Mouse (Mus musculus) midbrain, embryonic 12.5 days (tissue): ENCODE results near the gene Ulk2. TPM values are rescaled to one million over a fixed set of nuclear protein-coding genes. Genes with fewer than 3 reads are reported as not detected.
"Not testable (repeated sequence)": the region's sequence is repeated elsewhere in the genome, so short reads cannot be mapped to it uniquely, and the experiment has no call there.

ENCODE experiments used
- ATAC-seq: fragments of 200-750 bp; cut with Nextera tagmentation; 2 replicates; pipeline ENCODE4 v1.8.0; 2017; ENCODE audit warnings: low read depth, moderate TSS enrichment, moderate library complexity; ENCODE audit not compliant: low FRiP score
- H3K27ac ChIP-seq: fragments of 300-500 bp; sonication (generic); replicated peaks from 2 replicates; pipeline ENCODE4 v1.5.1; 2016; ENCODE audit warnings: mild to moderate bottlenecking
- H3K27me3 ChIP-seq: fragments of 300-500 bp; sonication (generic); 2 replicates; pipeline ENCODE4 v1.6.1; 2016; ENCODE audit warnings: mild to moderate bottlenecking
- H3K36me3 ChIP-seq: fragments of 300-500 bp; sonication (generic); 2 replicates; pipeline ENCODE4 v1.6.1; 2016
- H3K4me1 ChIP-seq: fragments of 300-500 bp; sonication (generic); 2 replicates; pipeline ENCODE4 v1.6.1; 2016
- H3K4me2 ChIP-seq: fragments of 300-500 bp; sonication (generic); replicated peaks from 2 replicates; pipeline ENCODE4 v1.6.1; 2016; ENCODE audit warnings: mild to moderate bottlenecking, moderate library complexity
- H3K4me3 ChIP-seq: fragments of 300-500 bp; sonication (generic); 2 replicates; pipeline ENCODE4 v1.5.1; 2016; ENCODE audit warnings: mild to moderate bottlenecking
- H3K9ac ChIP-seq: fragments of 300-500 bp; sonication (generic); replicated peaks from 2 replicates; pipeline ENCODE4 v1.6.1; 2016; ENCODE audit warnings: mild to moderate bottlenecking, moderate library complexity
- H3K9me3 ChIP-seq: fragments of 300-500 bp; sonication (generic); 2 replicates; pipeline ENCODE4 v1.6.1; 2016; ENCODE audit warnings: mild to moderate bottlenecking
- WGBS: fragments of 180-500 bp; shearing (Covaris S2); methylation state at CpG from one replicate; pipeline ENCODE4 v1.1.7; 2016; 5-methylcytosine and 5-hydroxymethylcytosine counted together
- polyA plus RNA-seq: library from polyadenylated mRNA; unstranded; fragments of >200 nt; fragmentation: Nextera tagmentation; extraction: Ambion mirVana; gene quantifications from 2 replicates; pipeline ENCODE4 v1.2.1, GENCODE M21; 2016

The Ulk2 gene
- polyA plus RNA-seq, 1 experiment from 2014 or later = 40.0 TPM

DNA sequence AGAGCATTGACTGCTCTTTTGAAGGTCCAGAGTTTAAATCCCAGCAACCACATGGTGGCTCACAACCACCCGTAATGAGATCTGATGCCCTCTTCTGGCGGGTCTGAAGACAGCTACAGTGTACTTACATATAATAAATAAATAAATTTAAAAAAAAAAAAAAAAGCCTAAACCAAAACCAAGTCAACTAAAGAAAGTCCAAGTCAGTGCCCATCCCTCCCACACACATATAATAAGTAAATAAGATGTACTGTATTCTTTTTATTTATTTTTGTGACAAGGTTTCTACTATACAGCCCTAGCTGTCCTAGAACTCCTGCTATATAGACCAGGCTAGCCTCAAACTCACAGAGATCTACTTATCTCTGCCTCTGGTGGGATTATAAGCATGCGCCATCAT is 14.2 kb downstream of the Ulk2 start:
- WGBS = 65% methylated on average over 3 of the region's 3 CpGs
- H3K9ac ChIP-seq, H3K4me1 ChIP-seq, H3K4me2 ChIP-seq, H3K4me3 ChIP-seq, H3K27me3 ChIP-seq, ATAC-seq, H3K27ac ChIP-seq, H3K9me3 ChIP-seq: not testable (repeated sequence)
- peaks cover 23% of the 10 kb centered on the region; the same call in 1 of the 2 replicates for H3K36me3 ChIP-seq

DNA sequence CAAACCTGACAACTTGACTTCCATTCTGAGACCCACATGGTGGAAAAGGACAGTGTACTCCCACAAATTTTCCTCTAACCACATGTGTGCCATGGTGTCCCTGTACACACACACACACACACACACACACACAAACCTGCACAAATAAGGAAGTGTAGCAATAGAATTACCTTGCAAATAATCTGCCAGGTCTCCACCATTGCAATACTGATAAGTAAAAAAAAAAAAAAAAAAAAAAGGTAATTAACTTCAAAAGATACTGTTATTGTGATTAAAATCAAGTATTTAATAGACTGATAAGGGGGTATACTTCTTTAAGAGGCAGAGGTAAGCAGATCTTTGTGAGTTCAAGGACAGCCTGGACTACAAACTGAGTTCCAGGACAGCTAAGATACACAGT is 14.9 kb downstream of the Ulk2 start:
- Histone ChIP-seq H3K4me2 (no peak overlapping the region), H3K27me3 (no peaks in the 10 kb centered on the region), H3K9ac (no peak overlapping the region), H3K27ac (no peak overlapping the region), H3K4me3 (no peak overlapping the region), H3K4me1 (no peaks in the 10 kb centered on the region), H3K9me3 (no peaks in the 10 kb centered on the region), H3K36me3 (peaks cover 23% of the 10 kb centered on the region; the same call in 1 of the 2 replicates)
- no peak for ATAC-seq

DNA sequence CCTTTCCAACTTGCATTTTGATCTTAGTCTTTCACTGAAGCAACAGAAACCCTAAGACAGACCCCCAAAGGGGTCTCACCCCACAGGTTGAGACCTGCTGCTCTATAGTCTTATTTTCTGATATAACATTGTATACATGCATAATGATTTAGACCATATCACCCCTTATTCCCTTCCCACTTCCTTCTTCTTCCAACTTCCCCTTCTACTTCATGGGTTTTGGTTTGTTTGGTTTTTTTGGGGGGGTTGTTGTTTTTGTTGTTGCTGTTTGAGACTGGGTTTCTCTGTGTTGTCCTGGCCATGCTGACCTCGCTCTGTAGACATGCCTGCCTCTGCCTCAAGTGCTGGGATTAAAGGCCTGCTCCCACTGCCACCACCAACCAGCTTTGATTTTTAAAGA is 15.7 kb downstream of the Ulk2 start:
- no peak overlapping the region for H3K9ac ChIP-seq
- H3K27ac ChIP-seq = no peak overlapping the region
- H3K36me3 ChIP-seq = peaks cover 29% of the 10 kb centered on the region
- H3K4me1 ChIP-seq = no peaks in the 10 kb centered on the region
- no peak for ATAC-seq
- WGBS = 93% methylated on average over 1 of the region's 1 CpGs
- no peaks in the 10 kb centered on the region for H3K9me3 ChIP-seq
- no peaks in the 10 kb centered on the region for H3K27me3 ChIP-seq
- H3K4me2 ChIP-seq = no peak overlapping the region
- H3K4me3 ChIP-seq = no peak overlapping the region

DNA sequence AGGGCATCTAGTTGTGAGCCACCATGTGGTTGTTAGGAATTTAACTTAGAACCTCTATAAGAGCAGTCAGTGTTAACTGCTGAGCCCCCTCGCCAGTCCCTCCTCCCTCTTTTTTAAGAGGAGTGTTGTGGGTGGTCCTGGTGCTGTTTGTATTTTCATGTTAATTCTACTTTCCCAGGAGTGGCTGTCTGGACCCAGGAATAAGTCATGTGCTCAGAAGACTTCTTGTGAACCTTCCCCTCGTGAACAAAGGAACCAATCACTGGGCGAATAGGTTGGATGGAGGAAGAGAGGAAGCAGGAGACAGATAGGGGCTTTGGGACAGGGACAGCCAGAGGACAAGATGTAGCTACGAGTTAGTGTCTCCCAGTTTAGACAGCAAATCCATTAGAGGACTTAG is 45.1 kb downstream of the Ulk2 start:
- WGBS = 21% methylated on average over 4 of the region's 4 CpGs
- H3K27ac ChIP-seq = no peak overlapping the region
- peaks cover 4% of the 10 kb centered on the region; the same call in 1 of the 2 replicates for H3K4me1 ChIP-seq
- H3K9me3 ChIP-seq = no peaks in the 10 kb centered on the region
- H3K4me3 ChIP-seq = no peak overlapping the region
- H3K27me3 ChIP-seq = no peaks in the 10 kb centered on the region
- ATAC-seq = no peak
- no peak overlapping the region for H3K4me2 ChIP-seq
- peaks cover 71% of the 10 kb centered on the region for H3K36me3 ChIP-seq
- no peak overlapping the region for H3K9ac ChIP-seq

DNA sequence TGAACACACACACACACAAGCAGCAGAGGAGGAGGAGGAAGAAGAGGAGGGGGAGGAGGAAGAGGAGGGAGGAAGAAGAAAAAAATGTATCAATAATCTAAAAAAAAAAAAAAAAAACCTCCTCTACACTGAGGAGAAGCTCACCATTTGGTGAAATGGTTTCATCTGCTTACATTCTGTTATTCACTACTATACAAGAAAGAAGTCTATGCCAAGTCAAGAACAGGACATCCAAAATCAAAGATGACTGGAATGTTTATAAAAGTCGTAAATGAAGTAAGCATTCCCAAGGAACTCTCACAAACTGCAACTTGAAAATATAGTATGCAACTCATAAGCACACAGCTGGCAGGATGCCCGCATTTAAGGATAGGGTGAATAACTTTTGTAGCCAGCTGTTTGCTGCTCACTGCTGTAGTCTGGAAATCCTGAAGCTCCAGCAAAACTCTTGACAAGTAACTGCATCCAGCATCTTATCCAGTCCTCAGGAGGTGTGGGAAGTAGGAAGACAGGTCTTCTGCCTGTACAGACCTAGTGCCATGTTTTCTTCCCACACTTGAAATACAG is 46.2 kb downstream of the Ulk2 start:
- WGBS = 93% methylated on average over 2 of the region's 2 CpGs
- Histone ChIP-seq H3K4me1 (peaks cover 4% of the 10 kb centered on the region; the same call in 1 of the 2 replicates), H3K4me2 (no peak overlapping the region), H3K27me3 (no peaks in the 10 kb centered on the region), H3K4me3 (no peak overlapping the region), H3K36me3 (peaks cover 63% of the 10 kb centered on the region), H3K9me3 (no peaks in the 10 kb centered on the region), H3K9ac (no peak overlapping the region), H3K27ac (no peak overlapping the region)
- no peak for ATAC-seq

DNA sequence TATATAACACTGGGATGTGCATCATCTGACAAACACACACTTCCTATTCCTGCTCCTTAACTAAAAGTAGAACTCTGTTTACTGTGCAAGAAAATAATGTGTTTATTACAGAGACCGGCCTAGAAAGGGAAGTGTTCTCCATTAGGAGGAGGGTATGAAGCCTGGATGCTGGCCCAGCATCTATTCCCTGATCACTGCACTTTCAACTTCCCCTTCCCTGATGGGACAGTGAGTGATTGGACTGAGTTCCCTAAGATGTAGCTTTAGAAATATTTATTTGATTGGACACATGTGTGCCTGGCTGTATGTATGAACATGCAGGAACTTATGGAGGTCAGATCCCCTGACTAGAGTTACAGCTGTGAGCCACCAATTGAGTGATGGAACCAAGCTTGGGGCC is 61.4 kb downstream of the Ulk2 start:
- no peaks in the 10 kb centered on the region for H3K27me3 ChIP-seq
- ATAC-seq = no peak
- no peaks in the 10 kb centered on the region for H3K4me1 ChIP-seq
- no peak overlapping the region for H3K9ac ChIP-seq
- H3K27ac ChIP-seq = no peak overlapping the region
- H3K36me3 ChIP-seq = peaks cover 50% of the 10 kb centered on the region
- H3K4me2 ChIP-seq = no peak overlapping the region
- no peaks in the 10 kb centered on the region for H3K9me3 ChIP-seq
- H3K4me3 ChIP-seq = no peak overlapping the region
- WGBS = 91% methylated on average over 1 of the region's 1 CpGs

DNA sequence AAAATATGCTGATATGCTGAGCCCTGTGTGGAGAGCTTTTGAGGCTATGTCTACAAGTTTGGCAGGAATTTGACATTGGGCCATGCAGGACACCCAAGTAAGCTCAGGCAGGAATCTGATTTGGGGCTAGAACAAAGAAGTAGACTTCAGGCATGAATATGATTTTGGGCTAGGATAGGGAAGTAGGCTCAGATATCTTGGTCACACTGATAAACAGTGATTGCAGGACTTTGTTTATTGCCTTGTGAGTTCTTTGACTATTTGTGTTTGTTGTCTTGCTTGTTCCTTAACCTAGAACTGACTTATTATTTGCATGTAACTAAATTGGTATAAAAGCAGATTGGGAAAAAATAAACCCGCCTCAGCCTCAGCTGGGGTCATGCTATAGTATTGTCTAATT is 66.3 kb downstream of the Ulk2 start:
- WGBS = 97% methylated on average over 1 of the region's 1 CpGs
- H3K36me3 ChIP-seq = peaks cover 64% of the 10 kb centered on the region
- no peak overlapping the region for H3K27ac ChIP-seq
- H3K4me3 ChIP-seq = no peak overlapping the region
- H3K4me2 ChIP-seq = no peak overlapping the region
- no peaks in the 10 kb centered on the region for H3K27me3 ChIP-seq
- no peak overlapping the region for H3K9ac ChIP-seq
- H3K4me1 ChIP-seq = no peaks in the 10 kb centered on the region
- ATAC-seq = no peak
- H3K9me3 ChIP-seq = no peaks in the 10 kb centered on the region

DNA sequence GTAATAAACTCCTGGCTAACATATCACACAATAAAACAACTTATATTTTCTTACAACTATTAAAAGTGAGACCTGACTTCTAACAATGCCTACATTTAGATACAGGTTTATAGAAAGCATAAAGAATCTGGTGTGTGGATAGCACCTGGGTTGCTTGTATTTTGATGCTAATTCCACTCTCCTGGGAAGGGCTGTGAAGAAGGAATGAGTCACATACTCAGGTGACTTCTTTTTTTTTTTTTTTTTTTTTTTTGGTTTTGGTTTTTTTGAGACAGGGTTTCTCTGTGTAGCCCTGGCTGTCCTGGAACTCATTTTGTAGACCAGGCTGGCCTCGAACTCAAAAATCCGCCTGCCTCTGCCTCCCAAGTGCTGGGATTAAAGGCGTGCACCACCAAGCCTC is 72.3 kb downstream of the Ulk2 start:
- H3K27me3 ChIP-seq, H3K9ac ChIP-seq, H3K4me2 ChIP-seq, H3K4me3 ChIP-seq, H3K9me3 ChIP-seq, H3K4me1 ChIP-seq, ATAC-seq, H3K27ac ChIP-seq: not testable (repeated sequence)
- WGBS = 97% methylated on average over 3 of the region's 3 CpGs
- peaks cover 63% of the 10 kb centered on the region for H3K36me3 ChIP-seq

DNA sequence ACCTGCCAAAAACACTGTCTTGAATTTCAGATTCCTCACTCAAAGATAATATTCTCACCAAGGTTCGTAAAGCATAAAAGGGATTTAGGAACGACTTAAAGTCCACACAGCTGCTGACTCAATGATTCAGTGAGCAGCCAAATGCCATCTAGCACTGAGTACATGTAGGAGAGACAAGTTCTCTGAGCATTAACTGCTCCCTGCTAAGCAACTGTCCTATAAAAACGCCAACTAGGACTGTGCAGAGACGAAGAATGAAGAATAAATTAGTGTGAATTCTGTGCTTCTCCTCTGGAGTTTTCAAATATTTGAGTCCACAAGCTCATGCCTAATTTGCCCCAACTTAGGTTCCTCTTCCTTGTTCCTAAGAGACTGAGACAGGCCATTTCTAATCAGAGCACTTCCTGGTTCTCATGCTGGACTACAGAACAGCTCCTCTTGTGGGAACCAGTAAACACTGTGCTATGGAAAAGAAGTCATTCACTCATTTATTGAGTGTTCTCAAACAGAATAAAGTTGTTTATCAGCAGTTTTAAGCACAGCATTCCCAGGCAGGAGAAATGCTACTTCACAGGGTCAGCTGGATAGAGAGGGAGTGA is 80.2 kb downstream of the Ulk2 start:
- WGBS = 89% methylated on average over 4 of the region's 4 CpGs
- ATAC-seq = no peak
- Histone ChIP-seq H3K27ac (no peak overlapping the region), H3K9me3 (no peaks in the 10 kb centered on the region), H3K36me3 (peaks cover 28% of the 10 kb centered on the region), H3K27me3 (no peaks in the 10 kb centered on the region), H3K9ac (no peak overlapping the region), H3K4me1 (no peaks in the 10 kb centered on the region), H3K4me2 (no peak overlapping the region), H3K4me3 (no peak overlapping the region)

DNA sequence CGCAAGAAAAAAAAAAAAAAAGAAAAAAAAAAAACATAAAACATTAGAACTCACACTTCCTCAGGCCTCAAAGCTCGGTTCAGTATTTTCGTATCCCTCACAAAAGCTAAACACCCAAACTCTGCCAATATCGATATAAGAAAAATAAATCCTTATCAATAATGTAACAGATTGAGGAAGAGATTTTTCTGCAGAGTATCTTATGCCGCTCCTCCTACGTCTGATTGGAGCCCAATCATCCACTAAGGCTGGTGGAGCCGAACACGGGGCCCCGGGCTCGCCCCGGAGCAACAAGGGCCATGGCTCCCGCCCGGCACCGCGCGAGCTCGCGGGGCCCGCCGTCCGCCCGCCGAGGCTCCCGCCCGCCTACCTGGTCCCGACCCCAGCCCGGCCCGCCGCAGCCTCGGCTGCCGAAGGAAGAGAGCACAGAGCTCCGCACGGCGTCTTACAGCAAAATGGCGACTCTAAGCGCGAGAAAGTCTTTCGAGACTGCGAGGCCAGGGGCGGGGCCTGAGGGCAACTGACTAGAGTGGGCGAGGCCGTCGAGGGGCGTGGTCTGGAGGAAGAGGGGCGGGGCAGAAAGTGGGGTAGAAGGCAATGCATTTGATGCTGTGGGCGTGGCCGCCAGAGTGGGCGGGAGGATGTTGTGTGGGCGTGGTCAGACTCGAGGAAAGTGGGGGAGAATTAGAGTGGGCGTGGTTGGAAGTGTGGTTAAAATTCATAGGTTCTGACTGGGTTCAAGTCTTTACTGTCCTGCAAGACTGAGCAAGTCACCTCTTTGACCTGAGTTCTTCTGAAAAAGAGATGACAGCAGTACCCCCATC is 93.1 kb downstream of the Ulk2 start, which contains the start of gene Prpsap2:
Gene Prpsap2, minus strand, starts transcription at position 505 of the 824 bp plus-strand sequence.
- H3K9me3 ChIP-seq = no peaks in the 10 kb centered on the region
- whole genome bisulfite sequencing = under 1% methylated on average over 51 of the region's 51 CpGs
- peak; percentile 92 for ATAC-seq
- H3K9ac ChIP-seq = peak within 1 kb of the TSS; percentile 72
- peaks cover 6% of the 10 kb centered on the region for H3K4me1 ChIP-seq
- no peaks in the 10 kb centered on the region for H3K27me3 ChIP-seq
- H3K4me3 ChIP-seq = peak within 1 kb of the TSS; percentile 62
- H3K27ac ChIP-seq = peak within 1 kb of the TSS; percentile 90
- peaks cover 7% of the 10 kb centered on the region for H3K36me3 ChIP-seq
- peak within 1 kb of the TSS; percentile 57 for H3K4me2 ChIP-seq

DNA sequence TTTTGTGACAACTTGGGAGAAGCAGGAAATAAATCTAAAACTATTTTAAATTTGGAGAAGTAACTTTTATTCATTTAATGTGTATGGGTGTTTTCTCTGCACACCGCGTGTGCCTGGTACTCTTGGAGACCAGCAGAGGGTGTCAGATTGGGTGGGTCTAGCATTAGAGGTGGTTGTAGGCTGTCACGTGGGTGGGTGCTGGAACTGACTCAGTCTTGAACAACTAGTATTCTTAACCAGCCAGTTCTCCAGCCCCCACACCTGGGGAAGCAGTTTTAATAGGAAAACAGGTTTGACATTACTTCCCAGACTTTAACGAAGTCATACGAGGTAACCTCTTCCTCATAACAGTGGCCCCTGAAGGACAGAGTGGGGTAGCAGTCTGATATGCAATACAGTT is 94.4 kb downstream of the Ulk2 start:
- no peaks in the 10 kb centered on the region for H3K27me3 ChIP-seq
- H3K36me3 ChIP-seq = peaks cover 17% of the 10 kb centered on the region
- ATAC-seq = no peak
- H3K4me3 ChIP-seq = peak overlapping the region; percentile 62
- H3K4me1 ChIP-seq = peaks cover 6% of the 10 kb centered on the region
- H3K9me3 ChIP-seq = no peaks in the 10 kb centered on the region
- 73% methylated on average over 5 of the region's 5 CpGs for WGBS
- H3K4me2 ChIP-seq = peak overlapping the region; percentile 57
- no peak overlapping the region for H3K9ac ChIP-seq
- no peak overlapping the region for H3K27ac ChIP-seq

DNA sequence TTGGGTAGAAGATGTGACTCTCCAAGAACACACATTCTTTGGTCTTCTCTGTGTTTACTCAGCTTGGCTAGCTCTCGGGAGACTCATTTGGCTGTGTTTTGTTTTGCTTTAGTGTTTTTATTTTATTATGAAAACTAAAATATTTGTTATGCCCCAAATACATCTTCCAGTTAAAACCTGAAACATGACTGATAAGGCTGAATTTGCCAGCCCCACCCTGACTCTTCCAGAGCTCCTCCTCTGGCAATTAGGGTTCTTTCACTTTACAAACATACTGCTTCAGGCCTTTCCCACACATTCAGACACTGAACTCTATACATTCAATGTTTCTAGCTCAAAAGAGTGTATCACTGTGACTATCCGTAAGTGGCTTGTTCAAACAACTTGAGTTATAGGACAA is 97.7 kb downstream of the Ulk2 start:
- 85% methylated on average over 2 of the region's 2 CpGs for WGBS
- H3K36me3 ChIP-seq = peaks cover 47% of the 10 kb centered on the region
- H3K27ac ChIP-seq = no peak overlapping the region
- peaks cover 6% of the 10 kb centered on the region for H3K4me1 ChIP-seq
- no peak overlapping the region for H3K4me3 ChIP-seq
- H3K4me2 ChIP-seq = no peak overlapping the region
- no peak for ATAC-seq
- H3K9me3 ChIP-seq = no peaks in the 10 kb centered on the region
- no peak overlapping the region for H3K9ac ChIP-seq
- H3K27me3 ChIP-seq = no peaks in the 10 kb centered on the region
